Mouse (Mus musculus) small intestine, adult 2 months (tissue): ENCODE data around the gene Them4. TPM values are rescaled to one million over a fixed set of nuclear protein-coding genes. Genes with fewer than 3 reads are reported as not detected.
A peak's percentile ranks its signal among the peaks of the same experiment; 100 is the strongest.

Source experiments
- H3K27ac ChIP-seq: fragments of 200-500 bp; 2 replicates; pipeline ENCODE4 v1.5.1; 2012; ENCODE audit warnings: low read depth, low read length, control low read depth, inconsistent platforms; ENCODE audit not compliant: insufficient read depth
- H3K27me3 ChIP-seq: fragments of 200-500 bp; 2 replicates; pipeline ENCODE4 v1.6.1; 2012; ENCODE audit warnings: mild to moderate bottlenecking, moderate library complexity, low read length, inconsistent platforms; ENCODE audit not compliant: control insufficient read depth, insufficient read depth
- H3K36me3 ChIP-seq: fragments of 200-500 bp; 2 replicates; pipeline ENCODE4 v1.6.1; 2012; ENCODE audit warnings: mild to moderate bottlenecking, low read length, control low read depth, inconsistent platforms; ENCODE audit not compliant: control insufficient read depth, insufficient read depth
- H3K4me1 ChIP-seq: fragments of 200-500 bp; 2 replicates; pipeline ENCODE4 v1.6.1; 2012; ENCODE audit warnings: low read length, inconsistent platforms, mixed read lengths; ENCODE audit not compliant: control insufficient read depth, insufficient read depth, insufficient read length
- H3K4me3 ChIP-seq: fragments of 200-500 bp; 2 replicates; pipeline ENCODE4 v1.5.1; 2012; ENCODE audit warnings: low read depth, mild to moderate bottlenecking, control low read depth, inconsistent platforms, low read length, moderate library complexity
- CTCF ChIP-seq: fragments of 200-500 bp; IDR thresholded peaks from 2 replicates; pipeline ENCODE4 v1.5.1; 2012; ENCODE audit warnings: low read depth, mild to moderate bottlenecking, control low read depth, inconsistent platforms, low read length, moderate library complexity, mixed read lengths; ENCODE audit not compliant: insufficient replicate concordance, insufficient read length; ENCODE audit errors: extremely low read depth
- POLR2A ChIP-seq: fragments of 200-500 bp; IDR thresholded peaks from 2 replicates; pipeline ENCODE4 v1.6.1; 2012; ENCODE audit warnings: low read depth, mild to moderate bottlenecking, control low read depth, inconsistent platforms, low read length, moderate library complexity
- WGBS: fragments of 180-500 bp; shearing (Covaris S2); methylation state at CpG from one replicate; pipeline ENCODE4 v1.1.7; 2018; 5-methylcytosine and 5-hydroxymethylcytosine counted together
- polyA plus RNA-seq: library from polyadenylated mRNA; depleted of rRNA; stranded (reverse); fragments of >200 nt; gene quantifications from 2 replicates; pipeline ENCODE4 v1.2.3, GENCODE M21; 2012

Gene Them4
- polyA plus RNA-seq, 1 experiment = 1.0 TPM

- TF ChIP-seq CTCF (no peak), POLR2A (no peak)
- Histone ChIP-seq H3K4me3 (no peak overlapping the region), H3K4me1 (peaks cover 2% of the 10 kb centered on the region; the same call in 1 of the 2 replicates), H3K36me3 (no peaks in the 10 kb centered on the region), H3K27ac (no peak overlapping the region), H3K27me3 (no peaks in the 10 kb centered on the region)
- 93% methylated on average over 2 of the region's 2 CpGs for WGBS
Observed at GRCm38 (mm10) chr3:94344182-94344581, 34.3 kb downstream of the Them4 start.

GRCm38 (mm10) chr3:94344897-94345296 lies 35.0 kb downstream of the Them4 start:
- no peaks in the 10 kb centered on the region for H3K27me3 ChIP-seq
- no peaks in the 10 kb centered on the region for H3K36me3 ChIP-seq
- no peak overlapping the region for H3K4me3 ChIP-seq
- no peak overlapping the region for H3K27ac ChIP-seq
- TF ChIP-seq POLR2A (no peak), CTCF (no peak)
- H3K4me1 ChIP-seq = peaks cover 2% of the 10 kb centered on the region; the same call in 1 of the 2 replicates
- WGBS = 84% methylated on average over 3 of the region's 3 CpGs

GRCm38 (mm10) chr3:94348146-94348545 lies 38.3 kb downstream of the Them4 start:
- WGBS = 76% methylated on average over 2 of the region's 2 CpGs
- no peak overlapping the region for H3K4me3 ChIP-seq
- no peaks in the 10 kb centered on the region for H3K27me3 ChIP-seq
- H3K4me1 ChIP-seq = no peaks in the 10 kb centered on the region
- no peak overlapping the region for H3K27ac ChIP-seq
- H3K36me3 ChIP-seq = no peaks in the 10 kb centered on the region
- no peak for TF ChIP-seq POLR2A
- no peak for TF ChIP-seq CTCF

- H3K4me1 ChIP-seq = peaks cover 2% of the 10 kb centered on the region
- WGBS = 0% methylated on average over 1 of the region's 1 CpGs
- no peak overlapping the region for H3K27ac ChIP-seq
- H3K4me3 ChIP-seq = no peak overlapping the region
- H3K27me3 ChIP-seq = no peaks in the 10 kb centered on the region; the same call in 1 of the 2 replicates
- no peaks in the 10 kb centered on the region for H3K36me3 ChIP-seq
- TF ChIP-seq POLR2A = no peak
- no peak for TF ChIP-seq CTCF
Observed at GRCm38 (mm10) chr3:94360812-94361211, 50.9 kb downstream of the Them4 start.

- H3K27me3 ChIP-seq = no peaks in the 10 kb centered on the region; the same call in 1 of the 2 replicates
- H3K36me3 ChIP-seq = no peaks in the 10 kb centered on the region
- no peak for TF ChIP-seq CTCF
- no peak for TF ChIP-seq POLR2A
- no peak within 1 kb of the TSS for H3K27ac ChIP-seq
- H3K4me1 ChIP-seq = peaks cover 5% of the 10 kb centered on the region
- 74% methylated on average over 7 of the region's 7 CpGs for WGBS
- H3K4me3 ChIP-seq = peak within 1 kb of the TSS; percentile 62
Observed at GRCm38 (mm10) chr3:94362138-94362537, 52.2 kb downstream of the Them4 start, which contains the start of gene C2cd4d. C2cd4d (plus strand) TSS chr3:94362438.

- Histone ChIP-seq H3K27ac (no peak overlapping the region), H3K27me3 (no peaks in the 10 kb centered on the region; the same call in 1 of the 2 replicates), H3K4me3 (peak overlapping the region; percentile 62), H3K4me1 (peaks cover 15% of the 10 kb centered on the region), H3K36me3 (no peaks in the 10 kb centered on the region)
- 9% methylated on average over 97 of the region's 97 CpGs for WGBS
- TF ChIP-seq POLR2A (no peak), CTCF (no peak)
Observed at GRCm38 (mm10) chr3:94363291-94364153, 53.6 kb downstream of the Them4 start.

DNA sequence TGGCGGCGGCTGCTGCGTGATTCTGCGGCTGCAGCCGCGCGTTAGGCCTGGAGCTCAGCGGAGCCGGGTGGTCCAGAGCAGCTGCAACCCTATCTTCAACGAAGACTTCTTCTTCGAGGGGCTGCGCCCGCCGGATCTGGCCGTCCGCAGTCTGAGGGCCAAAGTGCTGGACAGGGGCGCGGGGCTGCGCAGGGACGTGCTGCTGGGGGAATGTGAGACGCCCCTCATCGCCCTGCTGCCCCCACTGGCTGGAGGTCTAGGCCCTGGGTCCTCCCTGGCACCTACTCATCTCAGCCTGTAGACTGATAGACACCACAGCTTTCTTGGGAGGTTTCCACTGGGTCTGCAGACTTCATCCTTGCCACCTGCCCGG lies 54.3 kb downstream of the Them4 start:
- WGBS = 21% methylated on average over 23 of the region's 23 CpGs
- H3K4me3 ChIP-seq = peak overlapping the region; percentile 62
- H3K27me3 ChIP-seq = no peaks in the 10 kb centered on the region; the same call in 1 of the 2 replicates
- H3K36me3 ChIP-seq = no peaks in the 10 kb centered on the region
- TF ChIP-seq POLR2A (no peak), CTCF (no peak)
- no peak overlapping the region for H3K27ac ChIP-seq
- peaks cover 19% of the 10 kb centered on the region for H3K4me1 ChIP-seq
